Mouse (Mus musculus) small intestine, adult 2 months (tissue): ENCODE results near the gene Htra1. TPM values are rescaled to one million over a fixed set of nuclear protein-coding genes. Genes with fewer than 3 reads are reported as not detected.

ENCODE experiments used
- H3K27ac ChIP-seq: fragments of 200-500 bp; 2 replicates; pipeline ENCODE4 v1.5.1; 2012; ENCODE audit warnings: low read depth, low read length, control low read depth, inconsistent platforms; ENCODE audit not compliant: insufficient read depth
- H3K27me3 ChIP-seq: fragments of 200-500 bp; 2 replicates; pipeline ENCODE4 v1.6.1; 2012; ENCODE audit warnings: mild to moderate bottlenecking, moderate library complexity, low read length, inconsistent platforms; ENCODE audit not compliant: control insufficient read depth, insufficient read depth
- H3K36me3 ChIP-seq: fragments of 200-500 bp; 2 replicates; pipeline ENCODE4 v1.6.1; 2012; ENCODE audit warnings: mild to moderate bottlenecking, low read length, control low read depth, inconsistent platforms; ENCODE audit not compliant: control insufficient read depth, insufficient read depth
- H3K4me1 ChIP-seq: fragments of 200-500 bp; 2 replicates; pipeline ENCODE4 v1.6.1; 2012; ENCODE audit warnings: low read length, inconsistent platforms, mixed read lengths; ENCODE audit not compliant: control insufficient read depth, insufficient read depth, insufficient read length
- H3K4me3 ChIP-seq: fragments of 200-500 bp; 2 replicates; pipeline ENCODE4 v1.5.1; 2012; ENCODE audit warnings: low read depth, mild to moderate bottlenecking, control low read depth, inconsistent platforms, low read length, moderate library complexity
- CTCF ChIP-seq: fragments of 200-500 bp; IDR thresholded peaks from 2 replicates; pipeline ENCODE4 v1.5.1; 2012; ENCODE audit warnings: low read depth, mild to moderate bottlenecking, control low read depth, inconsistent platforms, low read length, moderate library complexity, mixed read lengths; ENCODE audit not compliant: insufficient replicate concordance, insufficient read length; ENCODE audit errors: extremely low read depth
- POLR2A ChIP-seq: fragments of 200-500 bp; IDR thresholded peaks from 2 replicates; pipeline ENCODE4 v1.6.1; 2012; ENCODE audit warnings: low read depth, mild to moderate bottlenecking, control low read depth, inconsistent platforms, low read length, moderate library complexity
- WGBS: fragments of 180-500 bp; shearing (Covaris S2); methylation state at CpG from one replicate; pipeline ENCODE4 v1.1.7; 2018; 5-methylcytosine and 5-hydroxymethylcytosine counted together
- polyA plus RNA-seq: library from polyadenylated mRNA; depleted of rRNA; stranded (reverse); fragments of >200 nt; gene quantifications from 2 replicates; pipeline ENCODE4 v1.2.3, GENCODE M21; 2012

Gene Htra1
- polyA plus RNA-seq, 1 experiment: 35.8 TPM

GRCm38 (mm10) chr7:130985193-130985592, 49.3 kb downstream of the Htra1 start:
- Histone ChIP-seq H3K4me3 (no peak overlapping the region), H3K27me3 (no peaks in the 10 kb centered on the region), H3K36me3 (no peaks in the 10 kb centered on the region), H3K4me1 (no peaks in the 10 kb centered on the region), H3K27ac (no peak overlapping the region)
- TF ChIP-seq CTCF (no peak), POLR2A (no peak)
- WGBS: 73% methylated on average over 12 of the region's 12 CpGs

- no peaks in the 10 kb centered on the region for H3K36me3 ChIP-seq
- TF ChIP-seq CTCF: no peak
- no peak for TF ChIP-seq POLR2A
- H3K27ac ChIP-seq: no peak overlapping the region
- 84% methylated on average over 3 of the region's 3 CpGs for WGBS
- no peak overlapping the region for H3K4me3 ChIP-seq
- no peaks in the 10 kb centered on the region for H3K27me3 ChIP-seq
- no peaks in the 10 kb centered on the region; the same call in 1 of the 2 replicates for H3K4me1 ChIP-seq
These were observed 49.8 kb downstream of the Htra1 start for GRCm38 (mm10) chr7:130985716-130986115.

GRCm38 (mm10) chr7:130988146-130988545, 52.2 kb downstream of the Htra1 start:
- WGBS: 76% methylated on average over 5 of the region's 5 CpGs
- Histone ChIP-seq H3K36me3 (no peaks in the 10 kb centered on the region), H3K27ac (no peak overlapping the region), H3K4me3 (no peak overlapping the region), H3K4me1 (peaks cover 6% of the 10 kb centered on the region; the same call in 1 of the 2 replicates), H3K27me3 (no peaks in the 10 kb centered on the region)
- TF ChIP-seq CTCF: no peak
- TF ChIP-seq POLR2A: no peak

- Histone ChIP-seq H3K27me3 (no peaks in the 10 kb centered on the region), H3K4me1 (peaks cover 6% of the 10 kb centered on the region; the same call in 1 of the 2 replicates), H3K36me3 (no peaks in the 10 kb centered on the region), H3K27ac (no peak overlapping the region), H3K4me3 (no peak overlapping the region)
- TF ChIP-seq CTCF (no peak), POLR2A (no peak)
- 80% methylated on average over 3 of the region's 3 CpGs for WGBS
These were observed 53.5 kb downstream of the Htra1 start for GRCm38 (mm10) chr7:130989371-130989770.

- H3K27ac ChIP-seq: no peak overlapping the region
- WGBS: 34% methylated on average over 13 of the region's 13 CpGs
- no peaks in the 10 kb centered on the region for H3K27me3 ChIP-seq
- peak overlapping the region; percentile 60 for H3K4me3 ChIP-seq
- peaks cover 6% of the 10 kb centered on the region; the same call in 1 of the 2 replicates for H3K4me1 ChIP-seq
- H3K36me3 ChIP-seq: no peaks in the 10 kb centered on the region
- no peak for TF ChIP-seq CTCF
- no peak for TF ChIP-seq POLR2A
These were observed 55.4 kb downstream of the Htra1 start for GRCm38 (mm10) chr7:130991174-130991789.

- H3K36me3 ChIP-seq: no peaks in the 10 kb centered on the region
- 44% methylated on average over 8 of the region's 8 CpGs for WGBS
These were observed 58.0 kb downstream of the Htra1 start for GRCm38 (mm10) chr7:130993907-130994306.

GRCm38 (mm10) chr7:131001976-131002726, 66.2 kb downstream of the Htra1 start:
- 29% methylated on average over 12 of the region's 12 CpGs for WGBS
- Histone ChIP-seq H3K27ac (peak overlapping the region; percentile 20; the same call in 1 of the 2 replicates), H3K4me1 (peaks cover 18% of the 10 kb centered on the region; the same call in 1 of the 2 replicates), H3K4me3 (no peak overlapping the region), H3K27me3 (no peaks in the 10 kb centered on the region; the same call in 1 of the 2 replicates), H3K36me3 (no peaks in the 10 kb centered on the region)
- TF ChIP-seq POLR2A: no peak
- TF ChIP-seq CTCF: no peak

More at GRCm38 (mm10) chr7:130993907-130994306, 58.0 kb downstream of the Htra1 start:
- TF ChIP-seq POLR2A (no peak), CTCF (peak; percentile 41; the same call in 1 of the 2 replicates)
- Histone ChIP-seq H3K4me1 (peaks cover 7% of the 10 kb centered on the region; the same call in 1 of the 2 replicates), H3K27ac (no peak overlapping the region), H3K4me3 (no peak overlapping the region), H3K27me3 (no peaks in the 10 kb centered on the region; the same call in 1 of the 2 replicates)
